Mouse (Mus musculus) gastrocnemius, postnatal 14 days (tissue): ENCODE data around the gene R3hdm2. TPM values are rescaled to one million over a fixed set of nuclear protein-coding genes. Genes with fewer than 3 reads are reported as not detected.
A peak's percentile ranks its signal among the peaks of the same experiment; 100 is the strongest.

Experiments used
- DNase-seq: peaks from one replicate; pipeline ENCODE4 v3.0.0; 2021; ENCODE audit warnings: mixed read lengths
- intact Hi-C: fragments of 180-260 bp; cut with DNase I; formaldehyde crosslinking; loops from one replicate; pipeline ENCODE4 v1.15.1; 2025; ENCODE audit warnings: low total_unique reads
- total RNA-seq, 2 experiments: library from RNA; stranded (reverse); gene quantifications; 2 replicates each; pipeline ENCODE4 v1.2.3; 2021

R3hdm2 gene
- total RNA-seq, 2 experiments from 2014 or later, result 84.1 to 89.2 TPM

- DNase-seq, result no peak
- intact Hi-C loops, result loop anchor here (10.0 kb wide), 1 partner anchor 113 kb away; no protein-coding TSS in a partner anchor
These were observed 28.4 kb upstream of the R3hdm2 start for GRCm38 (mm10) chr10:127351719-127352118.

GRCm38 (mm10) chr10:127352187-127352586 is 27.9 kb upstream of the R3hdm2 start:
- intact Hi-C loops, result loop anchor here (10.0 kb wide), 1 partner anchor 113 kb away; no protein-coding TSS in a partner anchor
- no peak for DNase-seq

- intact Hi-C loops, result loop anchor here (10.0 kb wide), 1 partner anchor 112 kb away; no protein-coding TSS in a partner anchor
- DNase-seq, result no peak
These were observed 27.4 kb upstream of the R3hdm2 start for GRCm38 (mm10) chr10:127352766-127353165.

GRCm38 (mm10) chr10:127353909-127354895 is 25.9 kb upstream of the R3hdm2 start, which contains the start of gene Inhbe:
Inhbe (minus strand) TSS chr10:127354411.
- DNase-seq, result no peak
- intact Hi-C loops, result loop anchor here (10.0 kb wide), 1 partner anchor 111 kb away; no protein-coding TSS in a partner anchor

GRCm38 (mm10) chr10:127355336-127355735 is 24.8 kb upstream of the R3hdm2 start:
- DNase-seq, result no peak
- intact Hi-C loops, result loop anchor here (10.0 kb wide), 1 partner anchor 109 kb away; no protein-coding TSS in a partner anchor

GRCm38 (mm10) chr10:127360714-127361113 is 19.4 kb upstream of the R3hdm2 start:
- no peak for DNase-seq
- intact Hi-C loops, result no loop called here

GRCm38 (mm10) chr10:127367116-127367515 is 13.0 kb upstream of the R3hdm2 start:
- no peak for DNase-seq
- intact Hi-C loops, result no loop called here

GRCm38 (mm10) chr10:127368273-127368672 is 11.9 kb upstream of the R3hdm2 start:
- intact Hi-C loops, result no loop called here
- DNase-seq, result no peak

- intact Hi-C loops, result no loop called here
- no peak for DNase-seq
These were observed 10.0 kb upstream of the R3hdm2 start, which contains the start of gene Inhbc for GRCm38 (mm10) chr10:127369834-127370820. Inhbc (minus strand) TSS chr10:127370431.

GRCm38 (mm10) chr10:127371023-127371422 is 9.1 kb upstream of the R3hdm2 start:
- intact Hi-C loops, result no loop called here
- DNase-seq, result no peak

- no peak for DNase-seq
- intact Hi-C loops, result no loop called here
These were observed 2.4 kb upstream of the R3hdm2 start for GRCm38 (mm10) chr10:127377700-127378099.

GRCm38 (mm10) chr10:127379654-127380053 is 473 bp upstream of the R3hdm2 start:
- intact Hi-C loops, result no loop called here
- no peak for DNase-seq

- intact Hi-C loops, result no loop called here
These were observed 928 bp downstream of the R3hdm2 start for GRCm38 (mm10) chr10:127380767-127381742.

GRCm38 (mm10) chr10:127381743-127382134 is 1.6 kb downstream of the R3hdm2 start:
- DNase-seq, result no peak
- intact Hi-C loops, result no loop called here

More at GRCm38 (mm10) chr10:127380767-127381742, 928 bp downstream of the R3hdm2 start:
- peak; percentile 72 for DNase-seq

GRCm38 (mm10) chr10:127391774-127392173 is 11.6 kb downstream of the R3hdm2 start:
- DNase-seq, result no peak

GRCm38 (mm10) chr10:127404701-127405100 is 24.6 kb downstream of the R3hdm2 start:
- intact Hi-C loops, result no loop called here
- no peak for DNase-seq

More at GRCm38 (mm10) chr10:127391774-127392173, 11.6 kb downstream of the R3hdm2 start:
- intact Hi-C loops, result no loop called here

GRCm38 (mm10) chr10:127407391-127407790 is 27.3 kb downstream of the R3hdm2 start:
- DNase-seq, result no peak
- intact Hi-C loops, result no loop called here

GRCm38 (mm10) chr10:127412101-127412500 is 32.0 kb downstream of the R3hdm2 start:
- DNase-seq, result no peak
- intact Hi-C loops, result no loop called here
